Mouse (Mus musculus) bone marrow, adult 2 months (tissue): ENCODE measurements around the gene Tmtc1. TPM values are rescaled to one million over a fixed set of nuclear protein-coding genes. Genes with fewer than 3 reads are reported as not detected.

ENCODE experiments used
- H3K27ac ChIP-seq: fragments of 200-500 bp; 2 replicates; pipeline ENCODE4 v1.5.1; 2012; ENCODE audit warnings: low read depth, mild to moderate bottlenecking, control low read depth, inconsistent platforms, low read length; ENCODE audit not compliant: control insufficient read depth, poor library complexity, insufficient read depth
- H3K4me1 ChIP-seq: fragments of 200-500 bp; 2 replicates; pipeline ENCODE4 v1.6.1; 2011; ENCODE audit warnings: low read length; ENCODE audit not compliant: control insufficient read depth, insufficient read depth
- H3K4me3 ChIP-seq: fragments of 200-500 bp; replicated peaks from 2 replicates; pipeline ENCODE3; 2011; ENCODE audit warnings: mild to moderate bottlenecking, low read depth, low read length, control low read depth; ENCODE audit not compliant: control insufficient read depth
- CTCF ChIP-seq: fragments of 200-500 bp; IDR thresholded peaks from 2 replicates; pipeline ENCODE4 v1.5.1; 2011; ENCODE audit warnings: low read length, control low read depth; ENCODE audit not compliant: control insufficient read depth, insufficient read depth
- POLR2A ChIP-seq: fragments of 200-500 bp; IDR thresholded peaks from 2 replicates; pipeline ENCODE4 v1.6.1; 2011; ENCODE audit warnings: low read depth, mild to moderate bottlenecking, control low read depth, low read length, borderline replicate concordance; ENCODE audit not compliant: control insufficient read depth
- WGBS: fragments of 180-500 bp; shearing (Covaris S2); methylation state at CpG from one replicate; pipeline ENCODE4 v1.1.7; 2018; 5-methylcytosine and 5-hydroxymethylcytosine counted together
- polyA plus RNA-seq: library from polyadenylated mRNA; stranded (reverse); fragments of >200 nt; gene quantifications from 2 replicates; pipeline ENCODE4 v1.2.4, GENCODE M21; 2011; ENCODE audit warnings: low replicate concordance; ENCODE audit not compliant: missing spikeins, insufficient read depth, insufficient read length

The Tmtc1 gene
- polyA plus RNA-seq, 1 experiment: 0.72 TPM

GRCm38 (mm10) chr6:148406792-148407490 is 37.2 kb downstream of the Tmtc1 start:
- no peak for TF ChIP-seq CTCF
- no peak for TF ChIP-seq POLR2A
- no peak overlapping the region for H3K27ac ChIP-seq
- 74% methylated on average over 2 of the region's 2 CpGs for WGBS

DNA sequence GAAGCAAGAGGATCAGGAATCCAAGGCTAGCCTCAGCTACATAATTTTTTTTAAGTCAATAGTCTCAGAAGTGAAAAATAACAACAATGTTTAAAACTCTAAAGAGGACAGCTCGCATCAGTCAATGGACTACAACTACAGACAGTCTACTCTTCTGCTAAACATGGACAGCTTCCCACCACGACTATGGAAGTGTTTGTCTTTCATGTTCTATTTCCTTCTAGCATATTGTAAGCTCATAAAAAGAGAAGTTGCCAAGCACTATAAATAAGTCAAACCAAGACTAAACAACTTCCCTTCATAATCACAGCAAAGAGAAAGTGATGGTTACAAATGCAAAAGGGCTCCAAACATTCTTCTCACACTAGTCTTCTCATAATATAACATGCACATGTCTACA is 38.6 kb downstream of the Tmtc1 start:
- WGBS: 28% methylated on average over 2 of the region's 2 CpGs
- Histone ChIP-seq H3K4me3 (no peak overlapping the region), H3K27ac (no peak overlapping the region), H3K4me1 (no peaks in the 10 kb centered on the region)
- TF ChIP-seq POLR2A: no peak
- no peak for TF ChIP-seq CTCF

More at GRCm38 (mm10) chr6:148406792-148407490, 37.2 kb downstream of the Tmtc1 start:
- Histone ChIP-seq H3K4me1 (no peaks in the 10 kb centered on the region), H3K4me3 (no peak overlapping the region)

DNA sequence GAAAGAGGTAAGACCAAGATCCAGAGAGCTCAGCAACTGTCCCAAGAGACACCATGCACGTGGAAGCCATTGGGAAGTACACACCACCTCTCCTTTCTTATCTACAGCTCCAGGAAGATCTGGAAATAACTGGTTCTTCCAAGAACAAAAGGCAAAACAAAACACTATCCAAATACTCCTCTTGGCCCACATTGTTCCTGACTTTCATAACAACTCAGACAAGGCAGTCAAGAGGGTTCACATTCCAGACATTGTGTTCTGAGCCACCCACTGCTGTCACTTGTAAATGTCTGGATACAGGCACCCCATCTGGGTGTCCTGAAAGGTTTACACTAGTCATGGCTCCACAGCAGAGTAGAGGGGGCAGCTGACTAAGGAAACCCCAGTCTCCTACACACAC is 39.7 kb downstream of the Tmtc1 start:
- 52% methylated on average over 1 of the region's 1 CpGs for WGBS
- no peak for TF ChIP-seq POLR2A
- no peak for TF ChIP-seq CTCF
- no peak overlapping the region for H3K27ac ChIP-seq

DNA sequence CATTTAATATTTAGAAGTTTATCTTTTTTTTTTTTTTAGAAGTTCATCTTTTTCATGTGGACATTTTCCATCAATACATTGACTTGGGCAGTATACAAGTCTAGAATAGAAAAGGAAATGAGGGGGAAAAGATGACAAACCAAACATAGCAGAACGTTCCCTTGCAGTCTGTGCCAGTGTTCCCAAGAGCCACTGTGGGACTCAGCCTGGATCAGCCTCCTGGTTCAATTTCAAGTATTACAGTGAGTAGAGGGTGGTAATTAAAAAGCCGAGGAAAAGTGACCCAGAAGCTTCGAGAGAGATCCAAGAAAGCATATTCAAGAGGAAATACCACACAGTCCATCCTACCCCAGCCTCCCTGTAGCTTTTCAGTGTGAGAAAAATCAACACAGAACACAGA is 40.4 kb downstream of the Tmtc1 start:
- Histone ChIP-seq H3K4me1 (no peaks in the 10 kb centered on the region), H3K4me3 (no peak overlapping the region), H3K27ac (no peak overlapping the region)
- WGBS: 64% methylated on average over 3 of the region's 3 CpGs
- no peak for TF ChIP-seq CTCF
- no peak for TF ChIP-seq POLR2A

More for the DNA sequence above, 39.7 kb downstream of the Tmtc1 start:
- Histone ChIP-seq H3K4me3 (no peak overlapping the region), H3K4me1 (no peaks in the 10 kb centered on the region)

DNA sequence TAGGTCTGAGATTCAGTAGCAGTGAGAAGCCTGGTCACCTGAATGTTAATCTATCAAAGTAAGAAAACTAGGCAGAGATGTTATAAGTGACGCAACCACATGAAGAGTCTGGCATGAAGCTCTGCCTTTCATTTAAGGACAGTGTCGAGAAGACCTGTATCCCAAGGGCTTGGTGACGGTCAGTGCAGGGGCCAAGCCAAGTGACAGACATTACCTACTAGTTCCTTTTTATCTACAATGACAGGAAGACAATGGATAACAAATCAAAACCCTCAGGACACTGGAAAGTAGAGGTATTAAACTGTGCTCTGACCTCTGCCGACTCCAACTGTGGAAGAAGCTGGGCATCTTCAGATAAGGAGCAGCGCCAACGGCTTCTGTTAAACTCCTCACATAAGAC is 43.2 kb downstream of the Tmtc1 start:
- 81% methylated on average over 6 of the region's 6 CpGs for WGBS
- Histone ChIP-seq H3K27ac (no peak overlapping the region), H3K4me3 (no peak overlapping the region), H3K4me1 (no peaks in the 10 kb centered on the region)
- no peak for TF ChIP-seq POLR2A
- TF ChIP-seq CTCF: no peak

DNA sequence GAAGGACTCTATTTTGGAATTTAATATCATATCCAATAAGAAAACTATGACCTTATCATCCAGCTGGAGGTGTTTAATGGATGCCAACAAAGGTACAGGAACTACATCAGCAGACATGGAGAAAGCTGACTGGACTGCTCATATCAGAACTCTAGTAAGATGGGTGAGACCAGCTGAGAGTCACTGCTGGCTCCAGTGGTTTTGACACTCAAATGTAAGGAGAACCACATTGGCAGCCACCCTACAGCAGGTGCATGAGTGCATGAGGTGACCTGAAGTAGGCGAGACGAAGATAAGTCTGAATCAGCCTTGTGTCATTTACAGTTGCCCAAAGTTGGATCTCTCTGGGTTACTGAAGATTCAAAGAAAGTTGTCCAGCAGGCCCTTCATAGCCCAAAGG is 44.6 kb downstream of the Tmtc1 start:
- 74% methylated on average over 2 of the region's 2 CpGs for WGBS
- Histone ChIP-seq H3K4me3 (no peak overlapping the region), H3K27ac (no peak overlapping the region), H3K4me1 (no peaks in the 10 kb centered on the region)
- TF ChIP-seq CTCF (no peak), POLR2A (no peak)

GRCm38 (mm10) chr6:148398888-148399287 is 45.3 kb downstream of the Tmtc1 start:
- 84% methylated on average over 2 of the region's 2 CpGs for WGBS
- TF ChIP-seq POLR2A (no peak), CTCF (no peak)

GRCm38 (mm10) chr6:148397270-148397669 is 46.9 kb downstream of the Tmtc1 start:
- Histone ChIP-seq H3K27ac (no peak overlapping the region), H3K4me3 (no peak overlapping the region), H3K4me1 (no peaks in the 10 kb centered on the region)
- TF ChIP-seq POLR2A (no peak), CTCF (no peak)
- 82% methylated on average over 5 of the region's 5 CpGs for WGBS

More at GRCm38 (mm10) chr6:148398888-148399287, 45.3 kb downstream of the Tmtc1 start:
- H3K4me3 ChIP-seq: no peak overlapping the region
- no peak overlapping the region for H3K27ac ChIP-seq
- H3K4me1 ChIP-seq: no peaks in the 10 kb centered on the region

DNA sequence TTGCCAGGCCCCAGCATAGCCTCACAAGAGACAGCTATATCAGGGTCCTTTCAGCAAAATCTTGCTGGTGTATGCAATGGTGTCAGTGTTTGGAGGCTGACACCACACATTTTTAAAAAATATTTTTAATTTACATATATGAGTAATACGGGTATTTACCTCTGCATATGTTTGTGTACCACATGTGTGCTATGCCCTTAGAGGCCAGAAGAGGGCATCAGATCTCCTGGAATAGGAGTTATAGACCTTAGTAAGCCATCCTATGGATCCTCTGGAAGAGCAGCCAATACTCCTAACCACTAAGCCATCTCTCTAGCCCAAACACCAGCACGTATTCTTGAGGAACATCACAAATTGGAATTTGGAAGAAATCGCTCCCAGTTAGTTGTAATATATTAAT is 48.9 kb downstream of the Tmtc1 start:
- no peak overlapping the region for H3K4me3 ChIP-seq
- no peaks in the 10 kb centered on the region for H3K4me1 ChIP-seq
- WGBS: 78% methylated on average over 3 of the region's 3 CpGs
- no peak overlapping the region for H3K27ac ChIP-seq
- TF ChIP-seq POLR2A (no peak), CTCF (no peak)
